Mouse (Mus musculus) kidney, adult 9 months (tissue): ENCODE measurements around the gene Stap1.

Source experiments
- DNase-seq: peaks from one replicate; pipeline ENCODE4 v3.0.0; 2022

The Stap1 gene

DNA sequence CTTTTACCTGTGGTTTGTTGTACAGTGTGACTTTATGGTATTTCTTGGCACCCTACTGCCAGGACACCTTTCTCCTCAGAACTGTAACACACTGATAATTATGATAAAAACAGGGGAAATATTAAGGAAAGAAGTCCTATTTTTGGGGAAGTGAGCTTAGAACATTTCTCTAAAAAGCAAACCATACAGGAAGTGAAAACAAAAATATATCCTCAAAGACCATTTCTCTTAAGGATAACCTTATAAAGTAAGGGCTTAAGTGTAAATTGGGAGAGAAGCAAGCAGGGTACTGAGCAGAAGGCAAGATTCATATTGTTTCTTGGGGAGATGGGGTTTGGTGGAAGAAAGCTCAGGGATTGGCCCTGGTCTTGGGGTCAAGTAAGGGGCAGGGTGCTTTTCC is 58.3 kb downstream of the Stap1 start:
- no peak for DNase-seq
